13 mouse cellular contexts compared by ENCODE assay signal in genomic region chr5:52280871-52281270, GRCm38 (mm10).
"Had no signal": no experiment of that assay in that cellular context is flagged by ENCODE, and none has a peak within 500 bp of the region (broad histone marks: within the 10 kb centered on the region; RNA-seq: fewer than 3 reads in every experiment).

No protein-coding gene starts in this region.

- H3K36me3 ChIP-seq: kidney, embryonic 15.5 days; limb, embryonic 13.5 days; midbrain, embryonic 12.5 days; neural tube, embryonic 15.5 days had no signal

- H3K27ac ChIP-seq: kidney, embryonic 15.5 days; limb, embryonic 13.5 days; liver, embryonic 14.5 days; midbrain, embryonic 12.5 days; neural tube, embryonic 15.5 days had no signal

- H3K9me3 ChIP-seq: kidney, embryonic 15.5 days; limb, embryonic 13.5 days; midbrain, embryonic 12.5 days; neural tube, embryonic 15.5 days had no signal

- H3K4me3 ChIP-seq: kidney, embryonic 15.5 days; limb, embryonic 13.5 days; midbrain, embryonic 12.5 days; myocyte; neural tube, embryonic 15.5 days had no signal

- H3K4me2 ChIP-seq: kidney, embryonic 15.5 days; limb, embryonic 13.5 days; midbrain, embryonic 12.5 days; neural tube, embryonic 15.5 days had no signal

- H3K4me1 ChIP-seq: kidney, embryonic 15.5 days; limb, embryonic 13.5 days; midbrain, embryonic 12.5 days; neural tube, embryonic 15.5 days had no signal

- H3K27me3 ChIP-seq: kidney, embryonic 15.5 days; limb, embryonic 13.5 days; midbrain, embryonic 12.5 days; neural tube, embryonic 15.5 days had no signal

- DNase-seq: kidney, adult 2 months; kidney, postnatal 14 days; layer of hippocampus, postnatal 36 days; lung, adult 18-20 months; spleen, adult 18-20 months; thymus, postnatal 4 days had no signal

- ATAC-seq: intestine, embryonic 16.5 days had no signal

- H3K9ac ChIP-seq: kidney, embryonic 15.5 days; limb, embryonic 13.5 days; liver, embryonic 14.5 days; midbrain, embryonic 12.5 days; neural tube, embryonic 15.5 days had no signal
